Mouse (Mus musculus): ENCODE measurements at regions not wholly inside any gene's neighbourhood (a gene's known extent, or its start where the extent isn't known, plus 50 kb on each side); places are given as distances from the start of the nearest gene placed in this dataset.

DNA sequence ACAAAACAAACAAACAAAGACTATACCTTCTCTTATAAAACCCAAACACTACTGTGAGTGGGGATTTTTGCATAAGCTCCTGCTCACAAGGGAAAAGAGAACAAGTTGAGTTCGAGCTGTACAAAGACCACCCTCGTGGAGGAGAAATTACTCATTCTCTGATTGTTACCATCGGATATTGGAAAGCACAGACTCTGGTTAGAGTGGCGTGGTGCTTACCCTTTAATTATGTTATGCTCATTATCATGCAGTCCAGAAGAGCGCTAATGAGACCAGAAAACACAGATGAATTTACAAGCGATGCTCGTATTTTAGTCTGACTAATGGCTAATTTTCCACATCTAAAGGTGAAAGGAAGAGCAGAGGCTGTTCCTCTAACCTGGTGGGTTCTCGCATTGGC lies 721.7 kb upstream of the Cited2 start:
- no peak for DNase-seq (ENCODE audit: low spot score)

DNA sequence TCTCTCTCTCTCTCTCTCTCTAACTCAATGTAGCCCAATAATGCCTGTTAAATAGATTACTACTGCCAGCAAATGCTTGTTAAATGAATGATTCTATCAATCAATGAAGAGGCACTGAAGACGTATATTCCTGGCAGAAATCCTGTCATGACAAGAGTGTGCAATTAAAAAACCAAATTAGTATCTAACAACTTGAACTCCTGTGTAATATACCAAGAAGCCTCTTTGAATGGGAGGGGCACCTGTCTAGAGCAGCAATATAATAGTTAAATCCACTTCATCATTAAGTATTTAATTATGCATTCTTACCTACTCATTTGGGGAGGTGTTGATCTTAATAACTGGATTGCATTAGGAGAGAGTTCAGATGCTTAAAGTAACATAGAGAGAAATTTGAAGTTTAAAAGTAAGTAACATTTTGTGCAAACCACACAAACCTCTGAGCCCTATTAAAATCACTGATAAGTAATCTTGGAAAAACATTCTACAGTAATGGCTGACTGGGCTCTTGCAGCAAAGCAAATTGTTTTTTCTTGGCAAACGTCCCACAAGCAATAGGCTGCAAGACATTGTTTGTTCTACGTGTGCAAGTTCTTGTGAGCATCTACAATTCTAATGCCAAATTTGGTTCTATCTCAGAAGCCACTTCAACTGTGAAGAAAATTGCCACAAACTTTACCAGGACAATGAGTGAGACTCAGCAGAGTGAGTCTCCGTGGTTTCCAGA lies 719.7 kb upstream of the Cited2 start:
- DNase-seq (ENCODE audit: low spot score), result no peak

DNA sequence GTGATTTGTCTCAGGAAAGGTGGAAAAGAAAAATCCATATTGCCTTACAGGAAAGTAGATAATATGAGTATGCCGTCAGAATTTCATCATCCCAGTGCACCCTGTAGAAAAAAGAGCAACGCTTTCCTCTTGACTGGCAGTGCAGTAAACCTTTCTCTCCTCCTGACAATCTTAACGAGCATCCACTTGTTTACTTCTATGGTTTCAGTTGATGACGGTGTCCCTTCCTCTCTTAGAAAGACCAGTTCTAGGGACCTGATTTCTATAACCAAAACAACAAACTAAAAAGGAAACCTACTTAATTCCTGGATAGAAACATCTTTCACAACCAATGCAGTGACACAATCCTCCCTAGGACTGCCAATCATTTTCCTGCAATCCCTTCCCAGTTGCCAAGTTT lies 714.3 kb upstream of the Cited2 start:
- no peak for DNase-seq (ENCODE audit: low spot score)

DNA sequence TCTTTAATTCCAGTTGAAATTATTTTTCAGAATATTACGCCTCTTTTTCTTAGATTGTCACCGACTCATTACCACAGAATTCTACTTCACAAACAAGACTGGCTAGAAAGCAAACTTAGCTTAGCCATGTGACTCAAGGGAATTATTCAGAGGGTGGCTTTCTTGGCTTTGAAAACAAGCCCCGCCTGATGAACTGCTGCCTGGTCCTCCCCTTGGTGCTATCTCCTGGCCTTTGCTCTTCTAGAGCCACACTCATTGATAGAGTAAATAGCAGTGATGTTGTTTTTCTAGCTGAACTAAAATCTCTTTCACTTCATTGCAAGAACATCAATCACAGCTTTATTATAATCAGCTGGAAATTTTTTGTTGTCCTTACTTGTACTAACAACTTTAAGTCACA lies 713.0 kb upstream of the Cited2 start:
- no peak for DNase-seq (ENCODE audit: low spot score)

DNA sequence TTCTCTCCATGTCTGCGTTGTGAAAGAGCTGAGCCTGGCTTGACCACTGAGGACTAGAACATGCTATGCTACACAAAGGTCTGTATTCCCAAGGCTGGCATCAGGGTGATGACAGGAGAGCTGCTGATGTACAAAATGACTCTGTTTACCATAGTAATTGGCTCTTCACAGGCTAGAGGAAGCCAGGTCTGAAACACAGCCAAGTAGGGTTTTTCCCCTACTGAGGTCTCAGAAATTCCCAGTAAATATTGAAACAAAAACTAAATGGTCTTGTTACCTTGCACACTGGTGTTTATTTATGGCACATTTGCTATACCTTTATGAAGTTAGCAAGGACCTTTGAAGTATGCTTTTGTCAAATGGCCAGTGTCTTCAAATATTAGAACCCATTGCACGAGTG lies 711.1 kb upstream of the Cited2 start:
- no peak for DNase-seq (ENCODE audit: low spot score)

DNA sequence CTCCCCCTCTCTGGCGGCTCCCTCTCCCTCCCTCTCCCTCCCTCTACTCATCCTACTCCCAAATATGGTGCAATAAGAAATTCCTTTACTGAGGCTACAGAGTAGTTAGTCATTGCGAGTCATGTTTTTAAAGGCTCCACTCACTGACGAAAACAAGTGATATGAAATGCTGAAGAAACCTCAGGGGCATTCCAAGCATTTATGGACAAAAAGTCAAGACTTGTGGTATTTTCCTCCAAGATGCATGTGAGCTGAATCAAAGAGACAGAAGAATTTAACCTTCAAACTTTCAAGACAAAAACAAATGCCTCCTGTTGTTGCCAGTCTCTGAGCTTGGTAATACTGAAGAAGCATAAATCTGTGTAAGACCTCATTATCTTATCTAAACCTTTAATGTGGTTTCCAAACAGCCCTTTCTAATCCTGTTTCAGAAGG lies 710.5 kb upstream of the Cited2 start:
- DNase-seq (ENCODE audit: low spot score), result no peak

DNA sequence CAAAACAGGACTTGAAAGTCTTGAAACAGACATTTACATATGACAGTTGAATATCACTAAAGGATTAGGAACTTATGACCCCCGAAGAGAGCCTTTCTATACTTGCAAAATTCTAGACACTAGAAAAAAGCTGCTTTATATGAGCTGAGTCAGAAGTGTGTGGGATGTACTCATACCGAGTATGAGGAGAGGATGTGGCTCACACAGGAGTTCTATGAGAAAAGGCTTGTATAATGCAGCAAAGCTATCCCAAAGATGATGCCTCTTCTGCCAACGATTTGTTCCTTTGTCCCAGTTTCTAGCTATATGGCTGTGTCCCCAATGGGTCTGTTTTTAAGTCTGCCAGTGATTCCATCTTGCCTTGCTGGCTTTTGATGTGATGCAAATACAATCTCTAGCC lies 708.2 kb upstream of the Cited2 start:
- no peak for DNase-seq (ENCODE audit: low spot score)

DNA sequence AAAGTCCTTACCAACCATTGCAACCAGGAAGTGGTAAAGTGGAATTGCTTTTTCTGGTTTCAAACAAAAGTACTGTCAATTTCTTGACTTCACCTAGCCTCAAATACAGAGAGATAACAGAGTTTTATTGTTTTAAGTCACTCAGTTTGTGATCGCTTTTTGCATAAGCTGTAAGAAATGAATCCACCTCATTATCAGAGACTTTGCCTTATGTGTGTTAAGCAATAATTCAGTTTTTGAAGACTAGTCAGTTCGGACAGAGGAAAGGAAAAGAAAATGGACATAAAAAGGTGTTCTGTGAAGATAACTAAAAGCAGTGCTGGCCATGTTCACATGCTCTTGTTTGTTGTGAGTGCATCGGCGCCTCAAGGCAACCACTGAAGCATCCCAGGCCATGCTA lies 706.2 kb upstream of the Cited2 start:
- DNase-seq (ENCODE audit: low spot score), result no peak

DNA sequence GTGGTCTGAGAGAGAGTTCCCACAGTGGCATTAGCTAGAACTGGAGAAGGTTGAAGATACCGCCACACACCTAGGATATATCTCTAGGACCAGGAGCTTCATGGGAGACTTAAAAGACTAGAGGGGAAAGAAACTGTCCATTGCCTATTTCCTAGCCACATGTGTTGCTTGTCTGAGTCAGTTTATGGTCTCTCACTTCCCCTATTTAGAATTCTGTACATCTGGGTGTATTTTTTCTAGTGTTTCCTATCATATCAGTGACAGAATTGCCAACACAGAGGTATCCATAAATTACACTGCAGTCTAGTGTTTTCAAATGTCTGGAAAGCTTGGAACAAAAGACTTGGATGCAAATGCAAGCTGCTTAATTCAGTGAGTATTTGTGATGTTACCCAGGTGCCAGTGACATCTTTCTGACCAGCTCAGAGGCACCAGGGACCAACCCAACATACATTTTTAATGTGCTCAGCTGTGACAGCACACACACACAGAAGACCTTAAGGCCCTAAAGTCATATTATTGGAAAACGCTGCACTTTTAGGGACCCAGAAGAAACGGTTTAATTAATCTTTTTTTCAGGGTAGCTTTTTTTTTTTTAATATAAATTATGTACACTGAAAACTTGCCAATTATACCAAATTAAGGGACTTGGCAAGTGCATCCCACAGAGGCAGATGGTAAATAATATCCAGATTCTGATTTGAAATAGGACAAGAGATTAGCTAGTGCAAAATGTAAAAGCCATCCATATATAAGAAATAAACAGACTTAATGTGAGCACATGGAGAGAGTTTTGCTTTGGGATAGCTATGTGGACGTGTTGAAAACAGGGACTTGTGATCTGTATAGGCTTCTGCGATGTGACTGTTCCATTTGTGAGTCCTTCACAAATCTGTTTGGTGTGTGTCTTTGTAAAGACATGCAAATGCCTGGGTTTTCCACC lies 700.5 kb upstream of the Cited2 start:
- no peak for DNase-seq (ENCODE audit: low spot score)

DNA sequence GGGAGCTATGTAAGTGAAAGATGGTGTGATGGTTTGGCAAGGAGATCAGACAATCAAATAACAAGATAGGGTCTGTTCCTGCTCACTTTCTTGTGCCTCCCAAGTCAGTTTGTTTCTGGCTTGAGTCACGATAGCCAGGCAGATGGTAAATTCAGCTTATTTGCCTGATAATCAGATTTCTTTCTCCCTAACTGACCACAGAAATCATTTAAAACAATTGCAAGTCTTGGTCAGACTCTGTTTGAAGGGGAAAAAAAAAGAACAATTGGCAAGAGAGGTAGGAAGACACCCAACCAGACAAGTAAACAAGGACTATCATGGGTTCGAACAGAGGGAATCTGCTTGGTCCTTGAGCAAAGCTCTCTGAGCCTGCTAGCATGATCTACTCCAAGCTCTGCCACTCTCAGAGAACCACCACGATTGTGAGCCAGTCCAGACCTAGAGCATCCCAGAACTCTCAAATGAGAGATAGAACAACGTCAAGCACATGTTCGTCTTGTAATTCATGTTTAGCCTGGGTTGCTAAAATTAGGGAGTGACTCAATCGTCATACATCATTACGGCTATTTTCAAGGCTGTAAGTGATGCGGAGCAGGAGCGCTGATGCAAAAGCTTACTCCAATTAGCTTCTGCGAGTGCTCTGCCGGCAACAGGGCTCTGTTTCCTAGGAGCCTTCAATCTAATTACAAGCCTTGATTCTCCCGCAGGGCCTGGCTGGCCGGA lies 699.3 kb upstream of the Cited2 start:
- DNase-seq (ENCODE audit: low spot score), result no peak

DNA sequence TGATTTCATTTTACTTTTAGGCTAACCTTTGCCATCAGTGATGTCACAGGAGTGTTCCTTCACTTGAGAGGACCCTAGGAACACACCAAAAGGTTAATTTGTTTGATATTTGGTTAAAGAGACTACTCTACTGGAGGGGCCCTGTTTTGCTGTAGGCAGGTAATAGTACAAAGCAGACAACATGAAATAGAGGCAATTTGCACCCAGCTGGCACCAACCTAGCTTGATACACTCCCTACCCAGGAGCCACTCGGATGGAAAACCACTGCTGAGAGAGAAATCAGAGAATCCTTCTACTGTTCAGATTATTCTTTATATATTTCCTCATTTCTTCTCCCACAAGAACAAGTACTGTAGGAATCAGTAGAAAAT lies 698.7 kb upstream of the Cited2 start:
- no peak for DNase-seq (ENCODE audit: low spot score)

DNA sequence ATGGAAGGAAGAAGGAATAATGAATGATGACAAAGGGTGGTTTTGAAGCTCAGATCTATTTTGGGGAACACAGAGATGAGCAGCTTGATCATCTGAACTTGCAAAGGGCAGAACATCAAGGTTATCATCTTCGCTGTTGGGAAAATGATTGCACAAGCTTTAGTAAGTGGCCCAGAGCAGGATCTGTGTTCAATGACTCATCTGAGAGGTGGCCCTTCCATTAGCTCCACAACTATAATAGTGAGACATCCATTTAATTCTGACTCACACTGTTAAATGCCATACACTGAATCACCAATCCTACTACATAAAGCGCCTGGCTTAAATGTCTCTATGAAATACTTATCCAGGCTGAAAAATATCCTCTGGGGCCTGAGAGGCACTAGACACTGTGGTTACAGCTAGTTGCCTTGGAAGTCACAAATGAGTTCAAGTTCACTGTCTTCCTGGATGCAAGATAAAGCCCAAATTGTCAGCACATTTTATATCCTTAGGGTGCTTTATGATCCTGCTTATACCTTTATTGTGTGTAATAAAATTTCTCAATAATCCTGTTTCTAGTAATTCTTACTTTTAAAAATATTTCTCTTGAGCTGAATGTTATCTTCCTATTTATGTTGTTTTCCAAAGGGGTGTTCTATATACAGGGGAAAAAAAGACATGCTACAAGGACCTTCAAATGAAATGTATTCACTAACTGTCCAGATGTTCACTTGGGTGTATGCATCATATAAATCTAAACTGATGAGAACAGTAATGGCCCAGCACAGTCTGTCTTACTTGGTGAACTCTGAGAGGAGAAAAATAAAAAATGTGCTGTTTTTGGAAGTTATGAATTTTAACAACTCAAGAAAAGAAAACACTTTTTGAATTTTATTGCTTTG lies 687.9 kb upstream of the Cited2 start:
- no peak for DNase-seq (ENCODE audit: low spot score)

DNA sequence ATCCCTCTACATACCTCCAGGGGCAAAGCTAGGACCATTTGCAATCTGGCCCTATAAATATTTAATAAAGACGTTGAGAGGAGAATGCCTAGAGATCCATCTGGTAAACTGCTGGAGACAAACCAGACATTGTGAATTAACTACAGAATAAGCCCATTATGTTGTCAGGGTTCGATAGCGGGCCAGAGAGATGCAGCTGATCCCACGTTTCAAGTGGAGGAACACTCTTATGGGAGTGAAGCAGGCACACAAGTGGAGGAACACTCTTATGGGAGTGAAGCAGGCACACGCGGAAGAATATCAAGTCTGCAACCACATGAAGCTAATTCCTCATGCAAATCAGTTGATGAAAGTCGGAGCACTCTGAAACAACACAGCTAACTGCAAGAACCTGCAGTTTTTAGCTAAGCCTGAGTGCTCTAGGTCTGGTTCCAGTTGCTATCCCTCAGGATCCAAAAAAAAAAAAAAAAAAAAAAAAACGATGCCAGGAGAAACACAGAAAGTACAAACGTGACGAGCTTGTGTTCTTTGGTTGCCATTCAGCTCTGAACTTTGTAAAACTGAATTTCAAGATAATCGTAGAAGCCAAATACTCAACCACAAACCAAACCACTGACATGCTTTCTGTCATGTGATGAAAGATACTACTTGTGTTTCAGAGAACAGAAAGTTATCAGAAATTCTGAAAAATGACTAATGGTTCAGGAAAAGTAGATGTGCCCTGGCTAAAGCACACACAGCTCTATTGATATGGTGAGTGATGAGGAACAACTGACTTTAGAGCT lies 684.6 kb upstream of the Cited2 start:
- DNase-seq (ENCODE audit: low spot score), result no peak

DNA sequence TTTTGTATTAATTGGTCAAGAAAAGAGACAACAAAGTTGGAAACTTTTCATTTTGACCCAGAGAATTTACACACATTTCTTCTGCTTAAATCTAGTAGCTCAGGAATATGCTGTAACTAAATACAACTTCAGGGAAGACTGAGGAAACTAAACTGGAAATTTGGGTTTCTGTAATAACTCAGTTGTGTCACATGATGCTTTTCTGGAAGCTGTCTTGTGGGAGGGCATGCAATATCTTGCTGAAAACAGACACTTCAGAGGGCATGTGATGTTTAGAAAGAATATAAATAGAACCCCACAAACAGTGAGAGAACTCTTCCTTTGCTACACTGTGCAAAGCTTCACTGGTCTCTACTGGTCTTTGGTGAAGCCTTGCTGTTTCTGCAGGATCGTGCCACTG lies 680.9 kb upstream of the Cited2 start:
- DNase-seq (ENCODE audit: low spot score), result no peak

DNA sequence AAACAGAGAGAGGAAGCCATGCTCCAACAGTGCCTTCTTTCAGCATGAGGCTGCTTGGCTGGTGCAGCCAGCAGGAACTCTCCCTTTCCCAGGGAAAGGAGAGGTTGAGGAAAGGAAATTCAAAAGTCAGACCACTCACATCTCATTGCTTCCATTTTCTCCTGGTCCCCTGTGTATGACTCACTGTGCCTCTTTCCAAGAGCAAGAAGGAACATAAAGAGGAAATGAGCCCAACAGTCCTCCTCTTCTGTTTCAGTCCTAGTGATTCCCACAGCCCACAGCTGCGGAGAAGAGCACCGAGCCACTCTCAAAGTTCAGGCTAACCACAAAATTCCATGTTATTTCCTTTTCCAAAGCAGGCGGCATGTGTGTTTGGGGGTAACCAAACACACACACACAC lies 680.0 kb upstream of the Cited2 start:
- DNase-seq (ENCODE audit: low spot score), result no peak

DNA sequence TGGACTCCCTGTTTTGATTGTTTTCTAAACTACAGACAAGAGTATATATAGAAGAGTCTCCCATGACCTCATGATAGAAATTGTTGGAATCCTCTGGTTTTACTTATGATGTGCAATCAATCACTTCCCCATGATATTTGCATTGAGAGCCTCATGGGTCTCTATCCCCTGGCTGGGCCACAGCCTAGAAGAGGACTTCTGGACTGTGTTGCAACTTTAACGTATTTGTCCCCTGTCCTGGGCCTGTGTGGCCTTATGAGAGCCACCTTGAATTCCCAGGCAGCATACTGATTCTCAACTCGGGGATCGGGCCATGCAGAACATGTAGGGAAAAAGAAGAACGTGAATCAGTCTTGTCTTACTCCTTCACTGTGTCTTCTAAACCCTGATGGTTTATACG lies 676.3 kb upstream of the Cited2 start:
- no peak for DNase-seq (ENCODE audit: low spot score)

DNA sequence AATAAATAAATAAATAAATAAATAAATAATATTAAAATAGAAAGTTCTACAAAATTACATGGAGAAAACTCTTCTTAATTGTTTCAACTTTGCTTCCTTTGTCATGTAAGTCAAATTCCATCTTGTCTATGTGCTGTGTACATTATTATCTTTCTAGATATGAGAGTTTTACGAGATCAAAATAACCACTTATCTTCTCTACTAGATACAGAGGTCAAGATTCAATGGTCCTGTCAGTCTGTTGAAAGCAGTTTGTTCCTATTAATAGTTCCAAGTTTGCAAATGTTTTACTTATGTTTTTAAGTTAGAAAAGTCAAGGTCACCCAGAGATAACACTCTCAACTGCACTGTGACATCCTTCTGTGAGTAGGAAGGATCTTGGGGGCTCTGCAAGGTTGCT lies 650.1 kb upstream of the Cited2 start:
- DNase-seq (ENCODE audit: low spot score), result no peak

DNA sequence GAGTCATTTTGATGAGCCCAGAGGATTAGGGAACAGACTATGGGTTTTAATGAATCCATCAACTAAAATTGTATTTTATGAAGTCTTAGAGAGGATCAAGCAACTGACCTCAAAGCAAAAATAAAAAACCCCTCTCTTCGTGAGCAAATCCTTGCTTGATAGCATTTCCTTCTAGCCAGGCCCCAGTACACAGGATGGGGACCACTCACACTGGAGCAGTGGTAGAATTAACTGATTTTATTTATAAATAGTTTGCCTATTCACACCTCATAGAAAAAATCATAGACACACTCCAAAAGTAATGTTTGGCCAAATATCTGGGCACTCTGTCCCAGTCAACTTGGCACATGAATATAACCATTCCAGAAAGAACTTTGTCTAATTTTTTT lies 649.0 kb upstream of the Cited2 start:
- no peak for DNase-seq (ENCODE audit: low spot score)

DNA sequence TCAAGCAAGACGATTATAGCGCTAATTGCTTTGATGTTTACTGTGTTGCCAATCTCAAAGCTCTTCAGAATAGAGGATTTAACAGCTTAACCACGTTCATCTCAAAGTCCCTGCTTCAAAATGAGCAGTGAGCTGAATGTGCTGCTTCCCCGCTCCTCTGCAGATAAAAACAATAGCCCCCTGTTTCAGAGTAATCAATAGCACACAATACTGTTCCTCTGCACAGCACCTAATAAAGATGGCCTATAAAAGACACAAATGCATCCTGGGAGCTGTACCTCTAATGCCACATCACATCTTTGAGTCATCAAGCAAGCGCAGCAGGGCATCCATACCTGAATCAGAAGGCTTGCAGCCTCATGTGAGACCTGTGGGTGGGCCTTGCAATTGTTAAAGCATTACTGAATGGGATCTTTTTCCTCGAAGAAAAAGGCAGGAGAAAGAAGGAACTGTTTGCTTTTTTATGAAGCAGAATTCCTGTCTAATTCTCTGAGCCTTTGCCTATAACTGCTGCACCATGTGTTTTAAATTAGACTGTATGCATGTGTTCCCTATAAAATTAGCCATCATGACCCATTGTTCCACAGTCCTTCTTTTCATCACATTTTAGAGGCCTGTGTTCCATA lies 648.5 kb upstream of the Cited2 start:
- DNase-seq (ENCODE audit: low spot score), result no peak

DNA sequence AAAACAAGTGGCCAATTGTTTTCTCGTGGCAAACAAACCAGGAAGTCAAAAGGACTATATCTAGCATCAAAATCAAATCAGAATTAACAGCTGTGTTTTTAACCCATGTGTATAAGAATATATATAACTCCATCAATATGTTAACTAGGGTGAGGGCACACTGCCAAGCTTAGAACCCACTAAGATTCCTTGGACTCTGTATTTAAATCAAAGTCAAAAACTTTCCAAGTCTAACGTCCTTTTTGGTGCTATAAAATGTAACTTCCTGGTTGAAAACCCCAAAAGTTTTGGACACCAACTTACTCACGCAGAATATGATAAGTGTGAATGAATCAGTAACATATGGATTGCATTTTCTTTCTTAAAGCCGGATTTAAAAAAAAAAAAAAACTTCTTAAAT lies 647.9 kb upstream of the Cited2 start:
- DNase-seq (ENCODE audit: low spot score), result no peak

DNA sequence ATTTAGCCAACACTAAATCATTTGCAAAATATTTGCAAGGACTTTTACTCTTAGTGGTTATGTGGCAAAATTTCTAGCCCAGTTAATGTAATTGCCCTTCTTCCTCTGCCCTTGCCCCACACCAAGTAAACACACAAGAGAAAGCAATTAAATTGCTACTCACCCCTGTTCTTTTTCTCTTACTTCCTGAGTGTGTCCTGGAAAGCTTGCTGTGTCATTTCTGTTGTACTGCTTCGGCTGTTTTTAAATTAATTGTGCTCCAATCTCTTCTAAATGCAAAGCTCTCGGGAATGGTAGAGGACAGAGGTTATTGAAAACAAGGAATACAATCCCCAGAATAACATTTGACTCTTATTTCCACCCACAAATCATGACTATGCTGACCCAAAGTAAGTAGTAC lies 647.4 kb upstream of the Cited2 start:
- no peak for DNase-seq (ENCODE audit: low spot score)

Data from urinary bladder, postnatal 25 days (tissue).